Mouse (Mus musculus) liver, postnatal 0 days (tissue): ENCODE measurements around the gene Ndrg2.

Source experiments
- CTCF ChIP-seq: sonication (generic); IDR thresholded peaks from 2 replicates; pipeline ENCODE4 v1.5.1; 2016; ENCODE audit warnings: antibody characterized with exemption, low read depth
- EP300 ChIP-seq: IDR thresholded peaks from 2 replicates; pipeline ENCODE4 v1.6.1; 2016; ENCODE audit warnings: antibody characterized with exemption, low read depth, mild to moderate bottlenecking

DNA sequence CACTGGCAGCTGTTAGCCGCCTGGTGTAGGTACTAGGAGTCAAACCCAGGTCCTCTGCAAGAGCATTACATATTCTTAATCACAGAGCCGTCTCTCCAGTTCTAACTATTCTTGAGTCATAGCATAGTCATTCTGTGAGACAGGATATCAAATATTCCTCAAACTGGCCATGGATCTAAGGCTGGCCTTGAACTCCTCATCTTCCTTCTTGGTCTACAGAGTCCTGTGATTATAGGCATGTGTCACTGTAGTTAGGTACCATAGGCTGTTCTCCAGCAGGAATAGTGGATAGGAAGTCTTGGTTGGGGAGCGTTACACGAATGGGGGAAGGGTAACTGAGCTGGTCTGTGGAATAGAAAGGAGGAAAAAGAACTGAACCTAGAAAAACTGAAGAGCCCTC, 2.6 kb upstream of the Ndrg2 start:
- TF ChIP-seq EP300 = no peak
- TF ChIP-seq CTCF = no peak
